Mouse (Mus musculus) cerebellum, adult 2 months (tissue): ENCODE results near the gene 4930449I24Rik.

Experiments used
- CTCF ChIP-seq: fragments of 200-500 bp; IDR thresholded peaks from 2 replicates; pipeline ENCODE4 v1.5.1; 2011; ENCODE audit warnings: low read depth, mild to moderate bottlenecking, control low read depth, low read length, moderate library complexity, borderline replicate concordance; ENCODE audit not compliant: insufficient read depth
- POLR2A ChIP-seq: fragments of 200-500 bp; IDR thresholded peaks from 2 replicates; pipeline ENCODE4 v1.6.1; 2011; ENCODE audit warnings: low read length, control low read depth, borderline replicate concordance; ENCODE audit not compliant: insufficient read depth

GRCm38 (mm10) chr5:146461612-146462011, 40.6 kb upstream of the 4930449I24Rik start:
- no peak for TF ChIP-seq CTCF
- no peak for TF ChIP-seq POLR2A
